Mouse (Mus musculus) cerebellum, adult 9-11 months (tissue): ENCODE results near the gene Frmd5.

ENCODE experiments used
- DNase-seq: peaks from one replicate; pipeline ENCODE4 v3.0.0; 2022

Frmd5 gene

GRCm38 (mm10) chr2:121679711-121680110 is 127.2 kb downstream of the Frmd5 start:
- no peak for DNase-seq

GRCm38 (mm10) chr2:121677649-121677986 is 129.3 kb downstream of the Frmd5 start:
- no peak for DNase-seq

- no peak for DNase-seq
These were observed 129.8 kb downstream of the Frmd5 start for GRCm38 (mm10) chr2:121676951-121677648.

GRCm38 (mm10) chr2:121675895-121676294 is 131.0 kb downstream of the Frmd5 start:
- DNase-seq, result no peak

DNA sequence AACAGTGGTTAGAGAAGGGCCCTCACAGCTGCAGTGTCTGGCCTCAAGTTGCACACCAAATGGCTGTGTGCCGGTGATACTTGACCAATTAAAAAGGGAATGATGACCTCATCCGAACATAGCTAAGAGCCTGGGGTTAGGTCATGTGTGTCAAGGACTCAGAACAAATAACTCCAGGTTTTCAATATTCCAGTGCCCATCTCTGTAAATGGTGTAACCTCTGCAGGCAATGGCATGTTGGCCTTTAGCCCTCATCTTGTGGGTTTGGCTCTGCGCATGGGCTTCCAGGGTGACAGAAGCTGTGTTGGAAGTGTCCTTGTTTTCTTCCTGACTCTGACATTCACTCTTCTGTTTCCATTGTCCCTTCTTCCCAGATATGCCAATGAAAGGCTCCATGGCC is 131.8 kb downstream of the Frmd5 start:
- DNase-seq, result no peak

DNA sequence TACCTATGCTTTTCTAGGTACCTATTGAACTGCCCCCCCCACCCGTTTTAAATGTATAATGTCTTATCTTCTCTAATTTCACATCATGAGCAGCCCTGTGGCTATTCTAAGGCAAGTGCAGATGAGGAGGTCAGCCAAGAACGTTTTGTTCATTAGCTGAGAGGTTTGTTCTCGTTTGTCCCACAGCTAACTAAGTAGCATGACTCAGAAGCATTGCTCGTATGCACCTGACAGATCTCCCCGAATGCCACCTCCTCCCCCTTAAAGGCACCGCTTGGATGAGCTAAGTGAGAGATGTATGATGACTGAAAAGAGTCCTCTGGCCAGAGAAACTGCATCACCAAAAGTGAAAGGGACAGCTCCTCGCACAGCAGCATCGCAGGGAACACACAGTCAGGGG is 132.7 kb downstream of the Frmd5 start:
- DNase-seq, result no peak

DNA sequence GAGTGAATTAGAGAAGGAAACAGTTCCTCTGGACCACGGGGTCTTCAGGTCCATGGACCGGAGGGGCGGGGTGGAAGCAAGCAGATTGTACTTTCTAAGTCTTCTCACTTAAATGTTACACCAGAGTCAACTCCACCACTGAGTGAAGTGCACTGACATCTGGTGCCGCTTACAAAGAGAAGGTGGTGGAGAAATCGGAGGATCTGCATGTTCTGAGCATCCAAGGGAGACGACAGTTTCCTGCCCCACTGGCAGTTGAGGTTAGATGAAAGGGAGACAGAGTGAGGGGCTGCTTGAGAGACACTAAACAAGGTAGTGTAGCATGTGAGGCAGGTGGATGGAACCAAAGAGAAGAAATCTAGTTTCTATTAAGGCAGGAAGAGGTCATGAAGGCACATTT is 137.0 kb downstream of the Frmd5 start:
- no peak for DNase-seq

DNA sequence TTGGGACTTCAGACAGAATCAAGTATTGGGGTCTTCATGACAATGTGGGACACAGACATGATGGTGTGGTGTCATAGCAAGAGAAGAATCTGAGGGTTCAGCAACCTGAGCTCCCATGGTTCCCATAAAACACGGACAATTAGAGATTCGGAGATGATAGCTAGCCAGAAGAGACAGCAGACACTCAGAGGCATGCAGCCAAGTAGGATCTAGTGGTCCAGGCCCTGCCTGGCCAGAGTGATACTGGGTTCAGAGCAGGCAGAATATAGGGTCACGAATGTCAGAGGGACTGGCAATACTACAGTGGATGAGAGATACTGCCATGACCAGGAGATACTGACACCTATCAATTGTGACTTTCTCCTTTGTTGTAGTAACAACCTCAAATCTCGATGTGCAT is 138.6 kb downstream of the Frmd5 start:
- no peak for DNase-seq

- peak; percentile 83 for DNase-seq
These were observed 145.8 kb downstream of the Frmd5 start for GRCm38 (mm10) chr2:121661160-121661502.

DNA sequence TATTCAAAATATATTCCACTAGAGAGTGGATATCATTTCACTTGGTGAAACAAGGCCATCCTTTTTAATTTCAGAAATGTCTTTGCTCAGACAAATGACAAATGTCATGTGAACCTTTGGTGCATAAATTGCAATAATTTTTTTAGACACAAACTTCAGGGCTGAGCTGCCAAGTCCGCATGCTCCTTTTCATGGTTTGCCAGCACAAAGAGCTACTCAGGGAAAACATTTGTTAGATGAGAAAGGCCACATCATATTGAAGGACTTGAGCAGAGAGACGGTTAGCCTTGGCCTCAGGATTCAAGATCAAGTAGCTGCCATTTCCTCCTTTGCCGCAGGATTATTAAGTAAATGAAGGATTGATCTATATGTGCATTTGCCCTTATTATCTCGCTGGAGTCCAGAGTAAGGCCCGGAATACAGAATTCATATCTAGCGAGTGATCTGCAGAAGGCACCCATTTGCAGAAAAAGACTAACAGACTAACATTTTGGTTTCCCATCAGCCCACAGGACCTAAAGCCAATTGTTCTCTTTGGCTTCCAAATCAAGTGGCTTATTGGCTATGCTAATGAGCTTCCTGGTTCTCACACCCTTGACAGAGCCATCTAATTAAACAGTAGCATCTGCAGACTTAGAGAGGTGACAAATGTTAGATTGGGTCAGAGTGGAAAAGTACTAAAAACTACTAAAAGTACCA is 146.3 kb downstream of the Frmd5 start:
- DNase-seq, result peak; percentile 23

- DNase-seq, result no peak
These were observed 147.5 kb downstream of the Frmd5 start for GRCm38 (mm10) chr2:121659350-121659749.

DNA sequence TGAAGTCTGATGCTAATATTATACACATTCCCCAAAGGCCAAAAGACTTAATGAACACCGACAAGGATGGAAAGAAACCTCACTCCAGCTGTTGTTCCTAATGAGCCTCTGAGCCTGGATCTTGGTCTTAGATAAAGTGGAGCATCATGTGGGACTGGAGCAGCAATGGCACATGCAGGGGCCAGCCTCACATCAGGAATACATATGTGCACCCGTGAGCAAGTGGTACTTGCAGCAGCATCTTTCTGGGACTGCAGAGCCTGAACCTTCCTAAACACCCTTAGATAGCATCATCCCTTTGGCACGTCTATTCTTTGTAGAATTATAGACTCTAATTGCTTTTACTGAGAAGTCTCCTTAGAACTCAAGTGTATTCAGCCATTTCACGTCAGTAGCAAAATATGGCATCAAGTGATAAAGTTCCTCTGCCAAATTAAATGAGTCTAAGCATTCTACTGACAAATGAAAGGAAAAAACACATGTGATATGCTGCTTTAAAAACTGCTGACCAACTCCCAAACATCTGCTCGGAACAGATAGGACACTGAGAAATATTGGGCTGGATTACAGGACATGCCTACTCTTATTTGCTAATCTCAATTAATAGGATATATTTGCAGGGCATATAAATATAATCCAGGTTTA is 148.6 kb downstream of the Frmd5 start:
- DNase-seq, result no peak

- no peak for DNase-seq
These were observed 150.9 kb downstream of the Frmd5 start for GRCm38 (mm10) chr2:121655966-121656365.

DNA sequence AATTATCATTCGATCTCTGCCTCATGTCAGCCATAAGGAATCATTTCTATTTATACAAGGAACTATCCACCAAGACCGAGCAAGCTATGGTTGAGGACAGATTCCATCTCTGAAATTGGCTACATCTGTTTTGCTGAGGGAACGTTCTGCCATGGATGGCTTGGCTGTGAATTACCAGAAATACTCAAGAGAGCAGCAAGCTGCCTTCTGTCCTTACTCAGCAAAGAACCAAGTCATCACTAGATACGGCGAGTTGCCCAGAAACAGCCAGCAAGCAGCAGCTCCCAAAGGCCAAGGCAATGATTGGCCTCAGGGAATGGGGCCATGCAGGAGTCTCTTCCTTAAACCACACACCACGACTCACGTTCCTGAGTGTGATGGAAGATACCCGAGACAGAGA is 151.8 kb downstream of the Frmd5 start:
- DNase-seq, result peak; percentile 38

GRCm38 (mm10) chr2:121646528-121646927 is 160.4 kb downstream of the Frmd5 start:
- no peak for DNase-seq

DNA sequence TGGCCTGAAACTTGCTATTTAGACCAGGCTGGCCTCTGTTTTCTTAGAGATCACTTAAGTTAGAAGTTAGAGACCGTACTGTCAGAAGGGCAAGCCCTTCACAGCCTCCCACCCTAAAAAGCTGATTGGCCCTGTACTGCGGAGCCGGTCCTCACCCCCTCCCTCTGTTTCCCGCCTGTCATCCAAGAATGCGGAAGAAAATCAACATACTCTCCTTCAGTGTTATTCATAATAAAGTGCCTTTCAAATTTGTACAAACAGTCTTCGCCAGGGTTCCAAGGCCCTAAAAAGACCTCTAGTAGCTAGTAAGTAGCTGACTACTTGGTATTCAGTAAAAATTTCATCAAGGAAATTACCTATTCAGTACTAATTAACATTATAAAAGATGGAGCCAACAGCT is 164.0 kb downstream of the Frmd5 start:
- no peak for DNase-seq

GRCm38 (mm10) chr2:121632091-121632490 is 174.8 kb downstream of the Frmd5 start:
- DNase-seq, result no peak

GRCm38 (mm10) chr2:121630286-121630685 is 176.6 kb downstream of the Frmd5 start:
- DNase-seq, result no peak

DNA sequence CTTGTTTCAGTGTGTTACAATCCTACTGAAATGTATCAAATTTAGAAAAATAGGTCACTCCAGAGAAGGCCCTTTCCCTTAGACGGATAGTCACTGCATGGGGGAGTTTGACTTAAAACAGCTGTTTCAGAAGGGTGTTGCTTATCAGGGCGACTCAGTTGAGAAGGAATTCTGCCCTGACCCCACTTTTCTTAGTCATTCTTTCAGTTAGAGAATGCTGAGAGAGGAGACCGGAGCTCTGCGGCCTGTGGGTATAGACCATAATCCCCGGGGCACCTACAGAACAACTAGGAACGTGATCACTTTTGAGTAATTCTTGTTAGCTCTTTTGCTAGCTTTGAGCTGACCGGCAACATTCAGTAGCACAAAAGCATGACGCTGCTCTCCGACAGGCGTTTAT is 178.6 kb downstream of the Frmd5 start:
- DNase-seq, result no peak

DNA sequence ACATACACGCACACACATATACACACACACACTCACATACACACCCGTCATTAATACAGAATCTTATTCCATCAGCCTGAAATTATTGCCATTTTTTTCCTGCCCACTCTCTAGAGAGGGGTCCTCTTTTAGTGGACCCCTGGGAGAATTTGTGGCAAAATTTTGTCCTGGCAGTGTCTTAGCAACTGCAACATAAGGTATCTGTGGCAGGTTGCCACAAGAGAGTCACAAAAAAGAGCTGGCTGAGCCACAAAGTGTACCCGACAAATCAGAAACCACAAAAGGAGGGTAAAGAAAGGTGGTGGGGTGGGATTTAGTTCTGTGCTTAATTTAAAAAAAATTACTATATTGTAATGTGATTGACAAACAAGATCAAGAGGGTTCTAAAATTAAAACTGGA is 181.0 kb downstream of the Frmd5 start:
- peak; percentile 27 for DNase-seq

- peak; percentile 49 for DNase-seq
These were observed 185.4 kb downstream of the Frmd5 start for GRCm38 (mm10) chr2:121621262-121622163.

GRCm38 (mm10) chr2:121620582-121621261 is 186.2 kb downstream of the Frmd5 start:
- no peak for DNase-seq

GRCm38 (mm10) chr2:121615199-121615559 is 191.7 kb downstream of the Frmd5 start:
- DNase-seq, result no peak
